Mouse (Mus musculus): ENCODE measurements around the gene a. TPM values are rescaled to one million over a fixed set of nuclear protein-coding genes. Genes with fewer than 3 reads are reported as not detected.

The a gene
- polyA plus RNA-seq, 1 experiment from 2014 or later: 0.18 TPM

DNA sequence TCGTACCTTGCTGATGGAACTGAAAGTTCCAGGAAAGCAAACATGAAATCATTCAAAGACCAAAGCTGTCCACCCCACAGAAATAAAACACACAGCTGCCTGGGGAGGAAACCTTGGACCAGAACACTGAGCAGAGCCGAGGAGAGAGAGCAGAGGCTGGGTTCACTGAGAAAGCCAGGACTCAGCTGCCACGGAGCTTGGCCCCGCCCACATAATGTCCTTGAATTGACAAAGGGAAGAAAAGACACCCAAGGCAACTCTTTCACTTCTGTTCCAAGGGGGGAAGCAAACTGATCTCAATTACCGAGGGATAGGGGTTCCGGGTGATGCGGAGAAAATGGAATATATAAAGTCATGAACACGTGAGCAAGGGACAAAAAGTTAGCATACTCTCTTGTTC is 39.3 kb upstream of the a start:
- ATAC-seq: no peak
- H3K4me2 ChIP-seq (replicated peaks; ENCODE audit: low read depth): no peak overlapping the region
- no peaks in the 10 kb centered on the region for H3K27me3 ChIP-seq (replicated peaks; ENCODE audit: control insufficient read depth, insufficient read depth, low read length)
- WGBS: 51% methylated on average over 8 of the region's 8 CpGs
- no peak for TF ChIP-seq CTCF (IDR thresholded peaks at IDR 0.05; ENCODE audit: low read depth)
- no peaks in the 10 kb centered on the region for H3K9me3 ChIP-seq (ENCODE audit: control insufficient read depth)
- H3K4me3 ChIP-seq (ENCODE audit: low read depth, low read length): no peak overlapping the region
- no peaks in the 10 kb centered on the region for H3K36me3 ChIP-seq (ENCODE audit: control insufficient read depth, insufficient read depth)
- no peak overlapping the region for H3K27ac ChIP-seq (ENCODE audit: low read depth, low read length)
- no peaks in the 10 kb centered on the region for H3K4me1 ChIP-seq (replicated peaks; ENCODE audit: control insufficient read depth, insufficient read depth, low read length)
- H3K9ac ChIP-seq (ENCODE audit: low read depth, low read length): no peak overlapping the region

DNA sequence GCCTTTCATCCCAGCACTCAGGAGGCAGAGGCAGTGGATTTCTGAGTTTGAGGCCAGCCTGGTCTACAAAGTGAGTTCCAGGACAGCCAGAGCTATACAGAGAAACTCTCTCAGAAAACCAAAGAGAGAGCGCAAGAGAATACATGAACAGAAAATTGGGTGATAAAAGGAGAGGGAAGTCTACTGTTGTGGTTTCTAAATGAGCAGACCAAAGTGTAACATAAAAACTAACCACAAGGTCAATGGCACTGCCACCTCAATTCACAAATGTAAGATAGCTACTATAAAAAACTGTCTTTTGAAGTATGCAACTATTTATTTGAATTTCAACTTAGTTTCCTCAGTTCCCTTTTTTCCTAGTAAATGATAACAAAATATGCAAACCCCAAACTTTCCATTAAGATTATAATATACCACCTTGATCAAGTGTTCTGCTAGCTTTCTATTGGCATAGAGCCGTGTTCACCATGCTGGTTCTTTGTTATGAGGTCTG is 37.1 kb upstream of the a start:
- Histone ChIP-seq H3K4me3 (ENCODE audit: low read depth, low read length) (no peak overlapping the region), H3K9ac (ENCODE audit: low read depth, low read length) (no peak overlapping the region), H3K27ac (ENCODE audit: low read depth, low read length) (no peak overlapping the region), H3K4me1 (replicated peaks; ENCODE audit: control insufficient read depth, insufficient read depth, low read length) (no peaks in the 10 kb centered on the region), H3K36me3 (ENCODE audit: control insufficient read depth, insufficient read depth) (no peaks in the 10 kb centered on the region), H3K27me3 (replicated peaks; ENCODE audit: control insufficient read depth, insufficient read depth, low read length) (no peaks in the 10 kb centered on the region), H3K4me2 (replicated peaks; ENCODE audit: low read depth) (no peak overlapping the region), H3K9me3 (ENCODE audit: control insufficient read depth) (no peaks in the 10 kb centered on the region)
- 86% methylated on average over 2 of the region's 2 CpGs for WGBS
- no peak for TF ChIP-seq CTCF (IDR thresholded peaks at IDR 0.05; ENCODE audit: low read depth)
- ATAC-seq: no peak

DNA sequence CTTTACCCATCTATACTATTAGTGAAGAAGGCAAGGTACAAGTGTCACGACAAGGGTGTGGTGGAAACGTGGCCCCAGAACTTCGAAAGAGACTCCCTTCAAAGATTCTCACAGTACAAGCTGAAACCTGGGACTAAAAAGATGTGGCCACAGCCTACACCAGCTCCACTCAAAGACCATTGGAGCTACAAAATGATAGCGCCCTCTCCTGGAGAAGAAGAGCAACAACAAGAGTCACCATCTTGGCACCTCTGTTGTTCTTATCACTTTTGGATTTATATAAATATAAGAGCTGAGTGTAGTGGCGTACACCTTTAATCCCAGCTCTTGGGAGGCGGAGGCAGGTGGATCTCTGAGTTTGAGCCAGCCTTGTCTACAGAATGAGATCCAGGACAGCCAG is 35.4 kb upstream of the a start:
- no peak for ATAC-seq
- Histone ChIP-seq H3K27me3 (replicated peaks; ENCODE audit: control insufficient read depth, insufficient read depth, low read length) (no peaks in the 10 kb centered on the region), H3K9me3 (ENCODE audit: control insufficient read depth) (no peaks in the 10 kb centered on the region), H3K4me3 (ENCODE audit: low read depth, low read length) (no peak overlapping the region), H3K27ac (ENCODE audit: low read depth, low read length) (no peak overlapping the region), H3K4me1 (replicated peaks; ENCODE audit: control insufficient read depth, insufficient read depth, low read length) (no peaks in the 10 kb centered on the region), H3K9ac (ENCODE audit: low read depth, low read length) (no peak overlapping the region), H3K4me2 (replicated peaks; ENCODE audit: low read depth) (no peak overlapping the region), H3K36me3 (ENCODE audit: control insufficient read depth, insufficient read depth) (no peaks in the 10 kb centered on the region)
- peak; percentile 60 for TF ChIP-seq CTCF (IDR thresholded peaks at IDR 0.05; ENCODE audit: low read depth)
- 67% methylated on average over 6 of the region's 6 CpGs for WGBS

DNA sequence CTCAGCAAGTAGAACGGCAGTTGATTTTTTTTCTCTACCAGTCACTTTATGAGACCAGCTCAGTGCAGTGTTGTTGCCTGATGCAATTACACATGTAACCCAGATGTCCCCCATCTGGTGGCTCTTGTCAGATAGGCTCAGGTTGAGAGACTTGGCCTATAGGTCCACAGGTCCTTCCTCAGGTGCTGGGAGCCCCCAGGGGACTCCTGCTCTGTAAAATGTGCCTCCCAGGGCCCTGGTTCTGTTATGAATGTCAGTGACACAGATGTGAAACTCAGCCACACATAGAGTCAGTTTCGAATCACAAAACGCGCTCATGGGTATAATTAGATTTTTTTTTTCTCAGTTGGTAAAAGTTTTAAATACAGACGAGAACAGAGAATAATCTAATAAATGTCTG is 33.5 kb upstream of the a start:
- Histone ChIP-seq H3K36me3 (ENCODE audit: control insufficient read depth, insufficient read depth) (no peaks in the 10 kb centered on the region), H3K4me3 (ENCODE audit: low read depth, low read length) (no peak overlapping the region), H3K9me3 (ENCODE audit: control insufficient read depth) (no peaks in the 10 kb centered on the region), H3K27ac (ENCODE audit: low read depth, low read length) (no peak overlapping the region), H3K9ac (ENCODE audit: low read depth, low read length) (no peak overlapping the region), H3K4me2 (replicated peaks; ENCODE audit: low read depth) (no peak overlapping the region), H3K27me3 (replicated peaks; ENCODE audit: control insufficient read depth, insufficient read depth, low read length) (no peaks in the 10 kb centered on the region), H3K4me1 (replicated peaks; ENCODE audit: control insufficient read depth, insufficient read depth, low read length) (no peaks in the 10 kb centered on the region)
- 90% methylated on average over 5 of the region's 5 CpGs for WGBS
- ATAC-seq: no peak
- TF ChIP-seq CTCF (IDR thresholded peaks at IDR 0.05; ENCODE audit: low read depth): no peak

DNA sequence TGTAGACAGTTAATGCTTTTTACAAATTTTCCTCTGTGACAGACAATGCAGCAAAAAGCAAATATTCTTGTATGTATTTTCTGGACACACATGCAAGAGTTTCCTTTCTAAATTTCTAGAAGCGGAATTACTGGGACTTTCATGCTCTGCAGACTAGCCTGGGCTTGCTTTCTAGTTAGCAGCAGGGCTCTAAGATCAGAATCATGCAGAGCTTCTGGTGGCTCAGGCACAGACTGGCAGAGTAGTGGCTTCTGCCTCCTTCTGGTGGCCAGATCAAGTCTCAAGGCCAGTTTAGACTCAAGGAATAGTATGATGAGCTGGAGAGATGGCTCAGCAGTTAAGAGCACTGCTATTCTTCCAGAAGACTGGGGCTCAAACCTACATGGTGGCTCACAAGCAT is 32.7 kb upstream of the a start:
- no peak overlapping the region for H3K27ac ChIP-seq (ENCODE audit: low read depth, low read length)
- no peak for TF ChIP-seq CTCF (IDR thresholded peaks at IDR 0.05; ENCODE audit: low read depth)
- no peak for ATAC-seq
- H3K9ac ChIP-seq (ENCODE audit: low read depth, low read length): no peak overlapping the region
- no peaks in the 10 kb centered on the region for H3K4me1 ChIP-seq (replicated peaks; ENCODE audit: control insufficient read depth, insufficient read depth, low read length)
- no peaks in the 10 kb centered on the region for H3K36me3 ChIP-seq (ENCODE audit: control insufficient read depth, insufficient read depth)
- no peaks in the 10 kb centered on the region for H3K9me3 ChIP-seq (ENCODE audit: control insufficient read depth)
- no peak overlapping the region for H3K4me3 ChIP-seq (ENCODE audit: low read depth, low read length)
- 76% methylated on average over 1 of the region's 1 CpGs for WGBS
- H3K4me2 ChIP-seq (replicated peaks; ENCODE audit: low read depth): no peak overlapping the region
- H3K27me3 ChIP-seq (replicated peaks; ENCODE audit: control insufficient read depth, insufficient read depth, low read length): no peaks in the 10 kb centered on the region

DNA sequence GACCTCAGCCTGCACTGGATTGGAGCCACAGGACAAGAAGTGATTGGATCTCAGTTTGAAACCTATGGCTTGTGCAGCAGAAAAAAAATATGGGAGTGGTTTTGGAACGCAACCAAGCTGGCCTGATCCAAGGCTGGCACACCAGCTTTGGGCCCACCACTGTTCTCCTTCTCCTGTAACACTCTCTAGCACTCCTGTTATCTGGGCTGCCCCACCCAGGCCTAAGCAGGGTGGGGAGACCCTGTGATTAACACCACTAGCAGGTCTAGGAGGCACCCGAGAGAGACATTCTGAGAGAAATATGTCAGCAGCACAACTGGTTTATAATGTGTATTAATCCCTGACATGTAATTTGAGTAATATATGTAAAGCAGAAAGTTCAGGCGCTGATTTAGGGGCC is 28.0 kb upstream of the a start:
- H3K9me3 ChIP-seq (ENCODE audit: control insufficient read depth): no peaks in the 10 kb centered on the region
- TF ChIP-seq CTCF (IDR thresholded peaks at IDR 0.05; ENCODE audit: low read depth): no peak
- WGBS: 58% methylated on average over 3 of the region's 3 CpGs
- no peak overlapping the region for H3K4me3 ChIP-seq (ENCODE audit: low read depth, low read length)
- H3K36me3 ChIP-seq (ENCODE audit: control insufficient read depth, insufficient read depth): no peaks in the 10 kb centered on the region
- H3K27ac ChIP-seq (ENCODE audit: low read depth, low read length): no peak overlapping the region
- no peaks in the 10 kb centered on the region for H3K27me3 ChIP-seq (replicated peaks; ENCODE audit: control insufficient read depth, insufficient read depth, low read length)
- ATAC-seq: no peak
- no peak overlapping the region for H3K9ac ChIP-seq (ENCODE audit: low read depth, low read length)
- H3K4me1 ChIP-seq (replicated peaks; ENCODE audit: control insufficient read depth, insufficient read depth, low read length): peaks cover 4% of the 10 kb centered on the region; the same call in 1 of the 2 replicates
- no peak overlapping the region for H3K4me2 ChIP-seq (replicated peaks; ENCODE audit: low read depth)

All from intestine, postnatal 0 days (tissue).